ENCODE assay signal across 8 mouse cellular contexts in the genomic region with DNA sequence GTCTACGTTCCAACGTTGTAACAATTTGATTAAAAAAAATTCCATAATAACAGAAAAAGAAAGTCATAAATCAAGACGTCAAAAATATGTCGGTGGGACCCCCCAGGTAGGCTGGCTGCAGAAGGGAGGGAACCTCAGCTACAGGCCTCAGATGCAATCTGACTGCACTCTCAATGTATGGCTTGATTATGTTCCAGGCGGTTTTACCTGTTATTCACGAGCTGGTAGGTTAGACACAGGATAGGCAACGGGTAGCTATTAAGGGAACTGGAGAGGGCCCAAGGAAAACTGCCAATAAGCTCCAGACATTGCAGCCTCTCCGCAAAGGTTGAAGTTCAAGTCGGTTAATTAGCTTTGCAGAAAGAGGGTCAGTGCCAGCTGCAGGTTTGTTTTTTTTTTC. TPM values are rescaled to one million over a fixed set of nuclear protein-coding genes. Genes with fewer than 3 reads are reported as not detected.
DNase-seq lines count a peak whose midpoint lies in the region; ATAC-seq and TF ChIP-seq lines count a peak whose summit lies in the region.

No protein-coding gene starts in this region.

- TF ChIP-seq CTCF in lung, postnatal 0 days (IDR thresholded peaks at IDR 0.05), result no peak
- no peak for TF ChIP-seq CTCF in forebrain, postnatal 0 days (IDR thresholded peaks at IDR 0.05; ENCODE audit: low read depth)
- TF ChIP-seq CTCF in olfactory bulb, adult 2 months (IDR thresholded peaks at IDR 0.05; ENCODE audit: insufficient read depth, low read depth, low read length), result no peak

- no peak for ATAC-seq in lung, postnatal 0 days
- no peak for ATAC-seq in forebrain, postnatal 0 days

- no peaks in the 10 kb centered on the region for H3K36me3 ChIP-seq in lung, postnatal 0 days (ENCODE audit: insufficient read depth, low read length)
- H3K36me3 ChIP-seq in forebrain, postnatal 0 days (ENCODE audit: insufficient read depth), result no peaks in the 10 kb centered on the region

- no peak for DNase-seq in lung, postnatal 0 days (ENCODE audit: low spot score)
- no peak for DNase-seq in lung, postnatal 25 days (ENCODE audit: low spot score)
- no peak for DNase-seq in forebrain, postnatal 0 days
- DNase-seq in kidney, postnatal 36 days, result peak; percentile 64 to 81
- no peak for DNase-seq in urinary bladder, adult 2 months (ENCODE audit: low spot score)
- no peak for DNase-seq in c-Kit-positive CD71-positive TER-119-positive erythroid progenitor cells, embryonic 14.5 days (ENCODE audit: low spot score)
- no peak for DNase-seq in embryo, embryonic 11 days

- peak overlapping the region; percentile 66; the same call in 1 of the 2 replicates for H3K4me3 ChIP-seq in lung, postnatal 0 days (ENCODE audit: low read depth, low read length)
- peak overlapping the region; percentile 68 for H3K4me3 ChIP-seq in forebrain, postnatal 0 days (ENCODE audit: low read depth, low read length)
- H3K4me3 ChIP-seq in olfactory bulb, adult 2 months (ENCODE audit: insufficient read depth, low read depth, low read length), result peak overlapping the region; percentile 93

- TF ChIP-seq POLR2A in olfactory bulb, adult 2 months (IDR thresholded peaks at IDR 0.05; ENCODE audit: insufficient read depth, low read depth, low read length), result no peak

- peaks cover 3% of the 10 kb centered on the region; the same call in 1 of the 2 replicates for H3K4me1 ChIP-seq in lung, postnatal 0 days (ENCODE audit: insufficient read depth, low read depth, low read length)
- H3K4me1 ChIP-seq in forebrain, postnatal 0 days (ENCODE audit: insufficient read depth), result peaks cover 10% of the 10 kb centered on the region; the same call in 1 of the 2 replicates
- H3K4me1 ChIP-seq in olfactory bulb, adult 2 months (ENCODE audit: control insufficient read depth, insufficient read depth, low read length), result peaks cover 10% of the 10 kb centered on the region

- no peaks in the 10 kb centered on the region for H3K9me3 ChIP-seq in lung, postnatal 0 days (ENCODE audit: low read length)
- H3K9me3 ChIP-seq in forebrain, postnatal 0 days (ENCODE audit: low read length), result no peaks in the 10 kb centered on the region

- WGBS in lung, postnatal 0 days, result 28% methylated on average over 9 of the region's 9 CpGs
- WGBS in forebrain, postnatal 0 days, result 17% methylated on average over 9 of the region's 9 CpGs
- WGBS in olfactory bulb, adult 2 months, result 36% methylated on average over 9 of the region's 9 CpGs

- H3K4me2 ChIP-seq in lung, postnatal 0 days (replicated peaks; ENCODE audit: low read depth, low read length), result peak overlapping the region; percentile 99
- H3K4me2 ChIP-seq in forebrain, postnatal 0 days (ENCODE audit: low read depth), result peak overlapping the region; percentile 95

- H3K9ac ChIP-seq in lung, postnatal 0 days (replicated peaks; ENCODE audit: low read depth), result no peak overlapping the region; the same call in 1 of the 2 replicates
- H3K9ac ChIP-seq in forebrain, postnatal 0 days, result peak overlapping the region; percentile 82; the same call in 1 of the 2 replicates

- no peak overlapping the region for H3K27ac ChIP-seq in lung, postnatal 0 days (ENCODE audit: low read length)
- H3K27ac ChIP-seq in forebrain, postnatal 0 days (ENCODE audit: low read depth, low read length), result no peak overlapping the region
- peak overlapping the region; percentile 27; the same call in 1 of the 2 replicates for H3K27ac ChIP-seq in olfactory bulb, adult 2 months (ENCODE audit: insufficient read depth, low read depth, low read length)

- no peaks in the 10 kb centered on the region for H3K27me3 ChIP-seq in lung, postnatal 0 days (replicated peaks; ENCODE audit: insufficient read depth, low read length)
- H3K27me3 ChIP-seq in forebrain, postnatal 0 days (ENCODE audit: insufficient read depth, low read length), result no peaks in the 10 kb centered on the region

- TF ChIP-seq EP300 in lung, postnatal 0 days (IDR thresholded peaks at IDR 0.05), result no peak

RNA-seq across cellular contexts. Expression of gene Smyd2, which starts 0.6 kb away (rescaled TPM):
- polyA plus RNA-seq in lung, postnatal 0 days (2015; fragmentation: Nextera tagmentation; extraction: Ambion mirVana), result 34.3 and 35.9 TPM in 2 replicates
- total RNA-seq in forebrain, postnatal 0 days (2014; rRNA removed), result 75.9 and 87.2 TPM in 2 replicates
- polyA plus RNA-seq in forebrain, postnatal 0 days (2015; fragmentation: Nextera tagmentation; extraction: Ambion mirVana), result 109 and 116 TPM in 2 replicates
- polyA plus RNA-seq in olfactory bulb, adult 2 months (2012; ENCODE audit: insufficient read depth, insufficient read length, low replicate concordance, missing spikeins), result not detected in 2 replicates
- polyA plus RNA-seq in urinary bladder, adult 2 months (2012; rRNA removed), result 60.7 and 70.8 TPM in 2 replicates

Comparison
In these comparisons a context has a peak if more than half of its experiments do, and no peak if none do; other contexts are left out.
1. DNase-seq: peak in kidney, postnatal 36 days (2 of 2); none in lung, postnatal 0 days (single experiment), lung, postnatal 25 days (single experiment), forebrain, postnatal 0 days (single experiment), urinary bladder, adult 2 months (single experiment), c-Kit-positive CD71-positive TER-119-positive erythroid progenitor cells, embryonic 14.5 days (single experiment) and embryo, embryonic 11 days (single experiment).
2. Peak in every context shown above with its lines, with median percentiles within 50 percentile points of each other: H3K4me3 ChIP-seq.